Mouse (Mus musculus): ENCODE data around the gene Aqp12. TPM values are rescaled to one million over a fixed set of nuclear protein-coding genes. Genes with fewer than 3 reads are reported as not detected.
A peak's percentile ranks its signal among the peaks of the same experiment; 100 is the strongest.
"Not testable (repeated sequence)": the region's sequence is repeated elsewhere in the genome, so short reads cannot be mapped to it uniquely, and the experiment has no call there.

Aqp12 gene
- total RNA-seq (2021), result not detected
- long read RNA-seq, experiment 1, result 0 reads
- long read RNA-seq, experiment 2, result 0 reads

DNA sequence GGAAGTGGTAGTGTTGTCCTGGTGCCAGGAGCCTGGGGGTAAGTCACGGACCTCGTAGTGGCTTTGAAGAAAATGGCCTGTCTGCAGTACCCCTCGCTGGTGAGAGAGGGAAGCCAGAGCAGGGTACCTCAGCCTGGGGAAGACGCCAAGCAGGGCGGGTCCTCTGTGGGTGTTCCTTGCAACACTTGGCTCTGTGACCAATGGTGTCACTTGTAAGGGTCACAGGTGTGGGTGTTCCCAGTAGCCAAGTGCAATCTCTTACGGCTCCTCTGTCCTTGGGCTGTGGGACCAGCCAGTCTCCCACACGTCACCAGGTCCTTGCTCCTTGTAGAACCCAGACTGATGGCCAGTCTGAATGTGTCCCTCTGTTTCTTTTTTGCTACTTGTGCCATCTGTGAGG lies at the start of gene Aqp12:
Gene Aqp12, plus strand, starts transcription at position 274 of the 400 bp plus-strand sequence.
- DNase-seq (ENCODE audit: low spot score in 2 of 2), result peak in 1 of 2 experiments; percentile 6

DNA sequence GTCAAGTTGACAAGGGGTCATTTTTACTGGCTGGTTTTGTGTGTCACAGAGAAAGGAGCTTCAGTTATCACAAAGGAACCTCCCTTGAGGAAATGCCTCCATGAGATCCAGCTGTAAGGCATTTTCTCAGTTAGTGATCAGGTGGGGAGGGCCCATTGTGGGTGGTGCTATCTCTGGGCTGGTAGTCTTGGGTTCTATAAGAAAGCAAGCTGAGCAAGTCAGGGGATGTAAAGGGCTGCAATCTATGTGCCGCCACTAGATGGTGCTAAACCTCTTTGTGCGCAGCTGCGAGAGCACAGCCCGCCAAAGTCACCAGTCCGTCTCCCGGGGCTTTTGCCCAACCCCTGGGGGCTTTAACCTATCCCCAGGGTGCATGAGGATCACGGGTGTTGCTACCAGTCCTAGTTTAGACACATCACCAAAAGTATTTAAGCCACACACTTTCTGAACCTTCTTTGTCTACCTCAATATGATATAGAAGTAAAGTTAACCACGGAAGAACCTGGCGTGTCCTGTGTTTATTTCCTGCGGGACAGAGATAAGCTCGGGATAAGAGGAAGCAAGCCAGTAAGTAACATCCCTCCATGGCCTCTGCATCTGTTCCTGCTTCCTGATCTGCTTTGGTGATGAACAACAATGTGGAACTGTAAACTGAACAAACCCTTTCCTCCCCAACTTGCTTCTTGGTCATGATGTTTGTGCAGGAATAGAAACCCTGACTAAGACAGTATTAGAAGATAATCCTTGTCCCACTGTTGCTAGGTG lies 49.4 kb upstream of the Aqp12 start:
- peak; percentile 18 to 58 for DNase-seq (ENCODE audit: low spot score in 2 of 2)

DNA sequence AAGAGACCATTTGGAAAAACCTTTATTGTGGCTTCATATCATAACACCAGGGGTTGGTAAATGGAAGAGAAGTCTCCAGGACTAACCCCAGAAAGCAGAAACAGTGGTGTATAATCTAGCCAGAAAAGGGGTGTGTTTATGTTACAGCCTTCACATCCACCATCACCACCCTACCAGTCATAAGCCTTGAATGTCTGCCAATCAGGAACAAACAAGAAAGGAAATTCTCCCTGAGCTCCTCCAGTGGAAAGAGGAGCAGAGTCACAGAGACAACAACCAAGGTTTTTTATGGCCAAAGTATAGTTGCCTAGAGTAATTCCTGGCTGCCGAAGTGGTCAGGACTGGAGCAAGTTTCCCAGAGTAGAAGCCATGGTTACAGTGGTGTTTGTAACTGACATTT lies 47.1 kb upstream of the Aqp12 start:
- no peak for DNase-seq (ENCODE audit: low spot score in 2 of 2)

DNA sequence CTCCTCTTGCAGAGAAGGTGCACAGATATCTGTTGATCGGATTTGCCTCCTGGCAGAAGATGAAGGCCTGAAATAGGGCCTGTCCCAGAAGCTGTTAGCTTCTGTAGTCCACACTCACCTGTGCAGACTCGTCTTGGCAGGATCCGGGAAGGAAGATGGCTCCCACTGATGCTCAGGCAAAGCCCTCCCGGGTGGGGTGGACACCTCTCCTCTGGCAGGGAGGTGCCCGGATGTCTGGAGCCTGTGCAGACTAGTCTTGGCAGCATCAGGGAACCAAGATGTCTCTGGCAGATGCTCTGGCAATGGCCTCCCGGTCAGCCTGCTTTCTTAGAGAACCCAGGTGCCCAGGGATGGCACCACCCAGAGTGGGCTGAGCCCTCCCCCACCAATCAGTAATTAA lies 35.3 kb upstream of the Aqp12 start:
- not testable (repeated sequence) for DNase-seq (ENCODE audit: low spot score in 2 of 2)

DNA sequence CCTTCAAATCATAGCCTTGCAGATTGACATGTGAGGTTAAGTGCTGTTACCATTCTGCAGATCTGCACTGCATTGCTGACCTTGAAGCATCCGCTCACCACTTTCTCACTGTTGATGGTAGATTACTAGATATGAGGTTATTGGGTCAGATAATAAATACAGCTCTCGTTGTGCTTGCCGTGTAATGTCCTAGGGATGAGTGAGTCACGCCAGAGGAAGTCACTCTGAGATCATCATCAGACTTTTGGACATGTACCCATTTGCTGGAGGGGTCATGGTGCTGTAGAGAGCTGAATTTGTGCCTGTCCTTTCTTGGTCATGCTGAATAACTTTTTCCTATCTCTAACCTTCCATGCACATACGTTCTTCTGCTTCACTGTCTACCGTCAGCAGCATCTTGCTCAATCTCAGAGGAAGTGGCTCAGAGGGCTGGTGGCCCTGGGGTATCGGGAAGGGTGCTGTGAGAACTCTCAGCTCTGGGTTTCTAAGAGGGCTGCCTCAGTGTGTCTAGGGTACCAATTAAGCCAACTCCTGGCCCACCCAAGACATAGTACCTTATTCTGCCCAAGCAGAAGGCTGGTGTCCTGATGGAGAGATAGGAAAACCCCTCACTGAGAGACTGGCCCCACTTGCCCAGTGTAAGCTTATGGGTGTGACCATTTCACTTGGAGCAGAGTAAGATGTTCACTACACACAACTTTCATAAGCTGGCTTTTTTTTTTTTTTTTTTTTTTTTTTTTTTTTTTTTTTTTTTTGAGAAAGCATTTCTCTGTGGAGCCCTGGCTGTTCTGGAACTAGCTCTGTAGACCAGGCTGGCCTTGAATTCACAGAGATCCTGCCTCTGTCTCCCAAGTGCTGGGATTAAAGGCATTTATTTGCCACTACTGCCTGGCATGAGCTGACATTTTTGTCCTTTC lies 34.0 kb upstream of the Aqp12 start:
- DNase-seq (ENCODE audit: low spot score in 2 of 2), result no peak

DNA sequence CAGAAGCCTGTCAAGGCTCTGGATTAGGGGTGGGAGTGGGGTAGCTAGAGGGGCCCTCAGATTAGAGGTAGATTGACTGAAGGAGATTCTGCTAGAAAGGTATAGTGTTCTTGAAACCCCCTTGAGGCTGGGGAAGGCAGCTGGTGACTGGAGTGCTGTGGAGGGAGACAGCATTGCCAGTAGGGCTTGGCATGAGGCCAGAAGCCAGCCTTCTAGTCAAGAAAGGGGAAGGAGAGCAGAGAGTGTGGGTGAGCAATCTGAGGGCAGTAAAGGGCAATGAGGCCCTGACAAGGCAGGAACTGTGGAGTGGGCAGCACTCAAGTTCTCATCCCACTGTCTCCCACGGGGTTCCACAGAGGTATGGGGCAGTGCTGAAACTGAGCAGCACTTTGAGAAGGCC lies 33.3 kb upstream of the Aqp12 start:
- peak; percentile 16 to 58 for DNase-seq (ENCODE audit: low spot score in 2 of 2)

DNA sequence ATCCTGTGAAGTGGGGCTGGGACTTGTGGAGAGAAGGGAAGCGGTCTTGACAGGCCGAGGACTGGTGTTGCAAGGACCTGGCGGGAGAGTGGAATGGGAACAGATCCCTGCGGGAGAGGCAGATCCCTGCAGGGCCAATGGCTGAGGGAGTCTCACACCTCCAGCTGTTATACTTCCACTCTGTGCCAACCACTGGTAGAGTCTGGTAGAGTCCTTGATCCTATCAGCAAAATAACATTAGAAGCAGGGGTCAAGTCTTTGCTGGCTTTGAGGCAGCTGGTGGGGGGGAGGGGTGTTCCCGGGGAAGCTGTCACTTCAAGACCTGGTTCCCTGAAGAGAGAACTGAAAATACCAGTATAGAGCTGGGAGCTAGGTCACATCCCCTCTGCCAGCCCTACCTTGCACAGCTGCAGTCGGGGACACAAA lies 30.0 kb upstream of the Aqp12 start:
- DNase-seq (ENCODE audit: low spot score in 2 of 2), result no peak

DNA sequence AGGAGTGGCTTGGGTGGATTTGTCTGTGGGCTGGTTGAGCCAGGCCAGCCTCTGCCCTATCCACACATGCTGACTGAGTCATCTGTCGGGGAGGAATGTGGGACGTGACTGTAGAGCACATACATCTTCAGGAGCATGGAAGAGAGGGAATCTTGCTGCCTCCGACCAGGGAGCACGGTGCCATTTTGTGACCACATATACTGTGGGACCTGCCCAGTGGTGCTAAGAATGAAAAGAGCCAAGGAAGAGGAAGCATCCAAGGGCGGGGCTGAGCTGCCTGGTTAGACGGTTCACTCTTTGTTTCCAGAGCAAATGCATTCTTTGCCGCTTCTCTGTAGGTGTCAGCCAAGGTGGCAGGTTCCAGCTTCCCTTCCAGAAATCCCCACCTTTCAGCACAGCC lies 27.5 kb upstream of the Aqp12 start:
- DNase-seq (ENCODE audit: low spot score in 2 of 2), result no peak

DNA sequence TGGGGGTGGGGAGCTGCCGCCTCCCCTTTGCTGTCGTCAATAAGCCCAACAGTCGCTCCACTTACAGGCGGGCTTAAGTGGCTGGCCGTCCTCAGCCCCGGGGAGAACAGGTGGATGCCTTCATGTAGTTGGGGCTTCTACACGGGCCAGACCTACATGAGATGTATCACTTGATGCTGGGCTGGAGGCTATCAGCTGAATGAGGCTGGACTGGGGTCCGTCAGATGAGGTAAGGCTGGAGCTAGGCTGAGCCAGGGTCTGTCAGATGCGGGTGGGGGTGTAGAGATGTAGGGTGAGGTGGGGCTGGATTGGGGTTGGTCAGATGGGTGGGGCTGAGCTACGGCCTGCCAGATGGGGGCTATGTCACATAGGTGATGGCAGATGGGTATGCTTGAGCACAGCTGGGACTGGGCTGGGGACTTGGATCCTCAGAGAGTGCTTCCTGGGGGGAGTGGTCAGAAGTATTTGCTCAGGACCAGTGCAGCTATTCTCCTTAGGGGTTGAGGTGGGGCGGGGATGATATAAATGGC lies 27.0 kb upstream of the Aqp12 start:
- no peak for DNase-seq (ENCODE audit: low spot score in 2 of 2)

DNA sequence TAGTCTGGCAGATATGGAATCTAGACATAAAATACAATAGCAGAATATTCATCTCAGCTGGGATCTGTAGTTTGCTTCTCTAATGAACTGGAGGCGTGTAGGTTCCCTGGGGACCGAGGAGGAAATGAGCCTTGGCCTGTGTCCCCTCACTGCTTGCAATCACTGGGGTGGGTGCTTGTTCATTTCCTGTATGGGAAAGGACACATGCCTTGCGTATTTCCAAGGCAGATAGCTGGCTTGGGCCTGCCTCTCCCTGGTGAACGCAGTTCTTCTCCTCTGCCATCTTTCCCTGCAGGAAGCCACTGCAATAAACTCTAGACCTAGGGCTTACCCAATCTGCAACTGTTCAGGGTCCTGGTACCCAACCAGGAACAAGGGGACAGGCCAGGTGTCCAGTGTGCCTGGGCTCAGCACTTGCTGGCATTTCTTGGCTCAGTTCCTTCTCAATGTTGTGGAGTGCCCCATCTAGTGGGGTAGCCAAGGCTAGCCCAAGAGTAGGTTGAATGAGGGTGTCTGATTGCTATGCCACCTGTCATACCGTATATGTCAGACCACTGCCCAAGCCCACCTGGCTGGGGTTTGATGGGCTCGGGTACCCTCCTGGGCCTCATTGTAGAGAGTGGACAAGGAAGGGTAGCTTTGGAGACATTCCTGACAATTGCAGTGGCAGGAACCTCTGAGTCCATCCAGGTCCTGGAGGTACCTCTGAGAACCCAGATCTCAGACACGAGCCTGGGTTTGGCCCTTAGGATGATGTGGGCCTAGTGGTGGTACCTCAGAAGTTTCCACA lies 24.9 kb upstream of the Aqp12 start:
- DNase-seq (ENCODE audit: low spot score in 2 of 2), result no peak

DNA sequence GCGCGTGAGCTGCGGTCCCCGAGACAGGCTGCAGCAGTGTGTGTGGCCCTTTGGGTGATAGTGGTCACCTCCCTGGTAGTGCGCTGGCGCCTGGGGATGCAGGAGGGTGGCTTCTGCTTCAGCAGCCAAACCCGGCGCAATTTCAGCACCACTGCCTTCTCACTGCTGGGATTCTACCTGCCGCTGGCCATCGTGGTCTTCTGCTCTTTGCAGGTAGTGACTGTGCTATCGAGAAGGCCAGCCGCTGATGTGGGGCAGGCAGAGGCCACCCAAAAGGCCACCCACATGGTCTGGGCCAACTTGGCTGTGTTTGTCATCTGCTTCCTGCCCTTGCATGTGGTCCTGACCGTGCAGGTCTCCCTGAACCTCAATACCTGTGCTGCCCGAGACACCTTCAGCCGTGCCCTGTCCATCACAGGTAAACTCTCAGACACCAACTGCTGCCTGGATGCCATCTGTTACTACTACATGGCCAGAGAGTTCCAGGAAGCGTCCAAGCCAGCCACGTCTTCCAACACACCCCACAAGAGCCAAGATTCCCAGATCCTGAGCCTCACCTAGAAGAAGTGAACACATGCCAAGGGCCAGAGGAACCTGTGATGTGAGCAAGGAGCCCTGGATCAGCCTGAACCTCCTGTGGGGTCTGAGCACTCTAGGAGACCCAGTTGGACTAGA lies 23.1 kb upstream of the Aqp12 start:
- peak in 1 of 2 experiments; percentile 16 for DNase-seq (ENCODE audit: low spot score in 2 of 2)

DNA sequence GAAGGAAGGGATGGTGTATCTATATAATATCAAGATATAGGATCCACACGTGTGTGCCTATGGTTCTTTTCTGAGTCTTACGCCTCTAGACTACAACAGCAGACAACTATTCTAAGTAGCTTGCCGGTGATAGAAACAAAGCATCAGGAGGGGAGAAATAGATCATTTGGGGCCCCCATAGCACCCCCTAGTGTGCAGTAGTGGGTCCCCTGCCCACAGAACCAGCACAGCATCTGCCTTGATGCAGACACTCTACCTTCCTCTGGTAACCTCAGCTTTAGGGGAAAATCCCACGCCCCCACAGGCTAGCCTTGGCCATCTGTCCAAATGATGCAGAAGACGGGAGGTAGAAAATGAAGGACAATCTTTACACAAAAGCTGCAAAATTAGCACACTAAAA lies 21.1 kb upstream of the Aqp12 start:
- peak in 1 of 2 experiments; percentile 11 for DNase-seq (ENCODE audit: low spot score in 2 of 2)

DNA sequence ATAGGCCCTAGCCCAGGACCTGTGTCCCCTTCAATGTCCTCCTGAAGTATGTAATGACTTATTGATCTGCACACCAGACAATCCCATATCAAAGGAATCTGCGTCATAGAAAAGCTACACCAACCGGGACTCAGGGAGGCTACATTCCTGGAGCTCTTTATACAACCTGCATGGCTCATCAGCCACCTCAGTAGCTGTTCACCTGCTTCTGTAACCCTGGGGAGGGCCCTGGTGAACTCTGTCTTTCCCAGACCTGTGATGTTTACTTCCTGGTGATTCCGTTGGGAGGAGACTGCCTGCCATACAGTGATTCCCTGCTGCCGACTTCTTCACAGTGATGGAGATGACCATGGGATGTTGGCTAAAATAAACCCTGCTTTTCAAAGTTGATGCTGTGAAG lies 17.2 kb upstream of the Aqp12 start:
- no peak for DNase-seq (ENCODE audit: low spot score in 2 of 2)

DNA sequence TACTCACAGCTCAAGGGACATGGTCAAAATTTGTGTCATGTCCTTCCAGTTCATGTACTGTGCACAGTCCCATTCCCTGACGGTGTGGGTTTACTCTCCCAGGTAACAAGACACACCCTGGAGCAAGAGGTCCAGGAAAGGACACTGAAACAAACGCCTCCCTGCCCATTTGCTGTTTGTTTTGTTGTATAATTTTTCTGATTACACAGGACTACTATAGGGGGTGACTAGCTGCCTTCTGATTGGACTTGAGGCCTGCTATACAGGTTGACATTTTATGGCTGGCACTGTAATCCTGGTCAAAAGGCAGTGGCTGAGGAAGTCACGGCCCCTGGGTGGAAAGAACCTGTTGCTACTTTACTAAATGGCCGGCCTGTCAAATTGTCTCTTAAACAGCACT lies 16.2 kb upstream of the Aqp12 start:
- DNase-seq (ENCODE audit: low spot score in 2 of 2), result no peak

DNA sequence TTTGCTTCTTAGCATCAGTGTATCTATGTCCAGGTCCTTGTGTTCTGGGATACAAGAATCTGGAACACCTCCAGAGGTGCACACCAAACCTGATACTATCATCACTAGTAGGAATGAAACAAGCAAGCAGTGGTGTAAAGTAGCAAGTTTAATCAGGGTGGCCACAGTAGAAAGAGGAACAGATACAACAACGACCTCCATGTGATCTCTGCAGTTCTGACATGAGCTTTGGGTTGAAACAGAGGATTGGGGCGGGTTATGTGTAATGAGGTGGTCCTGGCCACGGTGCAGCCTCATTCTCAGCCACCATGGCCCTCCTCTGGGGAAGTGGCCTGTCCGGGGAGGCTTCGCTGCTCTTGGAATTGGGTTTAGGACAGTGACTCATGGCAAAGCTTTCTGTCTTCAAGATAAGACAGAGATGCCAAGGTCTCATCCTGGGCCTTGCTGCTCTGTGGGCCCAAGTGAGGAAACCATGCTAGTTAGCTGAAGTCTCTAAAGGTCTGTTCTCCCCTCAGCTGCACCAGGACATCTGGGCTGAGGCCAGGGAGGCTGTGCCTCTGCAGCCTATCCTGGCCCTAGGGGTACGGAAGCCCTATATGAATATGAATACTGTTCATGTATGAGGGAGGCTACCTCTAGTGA lies 13.8 kb upstream of the Aqp12 start:
- no peak for DNase-seq (ENCODE audit: low spot score in 2 of 2)

DNA sequence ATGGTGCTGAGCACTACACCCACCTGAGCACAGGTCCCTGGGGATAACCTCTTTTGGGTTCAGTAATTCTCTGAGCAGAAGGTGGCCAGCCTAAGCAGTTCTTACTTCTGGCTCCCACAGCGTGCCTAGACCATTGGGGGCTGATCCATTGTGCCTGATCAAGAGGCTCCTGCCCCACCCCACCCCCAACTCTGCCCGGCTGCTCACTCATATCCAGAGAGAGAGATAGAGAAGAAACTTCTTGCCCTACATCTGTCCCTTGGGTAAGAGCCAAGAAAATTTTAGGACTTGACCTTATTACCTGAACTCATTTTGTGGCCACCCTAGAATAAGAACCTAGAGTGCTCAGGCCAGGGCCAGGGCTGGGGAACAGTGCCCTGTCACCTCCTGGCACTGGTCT lies 13.3 kb upstream of the Aqp12 start:
- DNase-seq (ENCODE audit: low spot score in 2 of 2), result no peak

DNA sequence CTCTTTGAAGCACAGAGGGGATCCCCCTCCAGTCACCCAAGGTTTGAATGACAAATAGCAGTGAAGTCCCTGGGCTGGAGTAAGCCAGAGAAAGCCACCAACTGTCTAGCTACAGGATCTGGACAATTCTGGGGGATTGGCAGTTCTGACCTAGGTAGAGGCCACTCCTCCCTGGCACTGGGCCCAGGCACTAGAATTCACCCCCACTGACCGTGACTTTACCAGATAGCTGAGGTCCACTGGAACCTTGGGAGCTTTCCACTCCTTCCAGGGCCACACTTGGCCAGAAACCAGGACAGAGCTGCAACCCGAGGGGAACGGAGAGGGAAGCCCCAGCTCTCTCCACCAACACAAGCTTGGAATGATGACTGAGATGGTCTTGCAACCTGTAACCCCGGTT lies 3.1 kb downstream of the Aqp12 start:
- peak in 1 of 2 experiments; percentile 10 for DNase-seq (ENCODE audit: low spot score in 2 of 2)

DNA sequence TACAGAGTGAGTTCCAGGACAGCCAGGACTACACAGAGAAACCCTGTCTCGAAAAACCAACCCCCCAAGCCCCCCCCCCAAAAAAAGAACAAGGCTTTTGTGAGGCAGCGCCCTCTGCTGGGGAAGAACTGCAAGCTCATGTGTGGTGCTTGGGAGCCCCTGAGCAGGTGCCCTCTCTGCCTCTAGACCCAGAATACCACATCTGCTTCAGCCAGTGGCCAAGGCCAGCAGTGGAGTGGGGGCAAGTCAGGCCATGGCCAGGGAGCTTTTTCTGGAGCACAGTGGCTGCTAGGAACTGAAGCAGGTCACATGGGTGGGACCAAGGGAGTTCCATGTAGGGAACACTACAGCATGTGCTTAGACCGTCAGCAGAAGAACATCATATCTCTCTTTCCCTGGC lies 4.6 kb downstream of the Aqp12 start:
- DNase-seq (ENCODE audit: low spot score in 2 of 2), result no peak

DNA sequence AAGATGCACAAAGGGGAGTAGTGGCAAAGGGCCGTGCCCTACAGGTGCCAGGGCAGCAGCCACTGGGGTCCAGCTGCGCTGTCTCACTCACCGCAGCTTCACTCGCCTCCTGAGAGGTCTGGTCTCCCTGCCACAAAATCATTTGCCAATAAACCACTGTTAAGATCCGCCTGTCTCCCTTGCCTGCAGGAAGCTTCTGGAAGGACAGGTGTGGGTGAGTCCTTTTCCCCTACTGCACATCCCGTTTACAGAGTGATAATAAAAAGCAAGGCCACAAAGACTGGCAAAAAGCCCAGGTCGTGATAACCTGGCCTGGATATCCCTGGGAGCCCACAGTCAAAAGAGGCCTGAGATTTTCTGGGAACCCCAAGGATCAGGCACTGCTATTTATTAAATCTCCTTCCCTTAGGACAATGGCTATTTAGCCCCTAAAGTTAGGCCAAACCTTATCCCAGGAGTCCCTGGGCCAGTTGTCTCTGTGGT lies 6.0 kb downstream of the Aqp12 start:
- DNase-seq (ENCODE audit: low spot score in 2 of 2), result no peak

DNA sequence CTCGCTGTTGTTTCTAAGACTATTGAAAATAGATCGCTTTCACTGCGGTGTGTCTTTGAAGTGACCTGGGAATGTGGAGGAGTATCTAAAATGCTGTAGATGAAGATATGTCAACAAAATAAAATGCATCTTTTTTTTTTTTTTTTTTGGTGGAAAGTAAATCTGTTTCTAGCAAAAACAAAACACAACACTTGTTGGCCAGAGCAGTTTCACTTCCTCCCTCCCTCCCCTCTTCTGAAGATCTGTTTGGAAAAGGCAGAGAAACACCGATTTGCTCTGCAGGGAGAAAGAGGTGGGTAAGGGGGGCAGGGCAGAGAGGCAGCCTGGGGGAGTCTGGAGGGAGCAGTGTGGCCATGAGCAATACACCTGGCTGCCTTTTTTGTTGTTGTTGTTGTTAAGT lies 7.2 kb downstream of the Aqp12 start:
- DNase-seq (ENCODE audit: low spot score in 2 of 2), result no peak

Data from gastrocnemius, postnatal 4 days (tissue).